Mouse (Mus musculus) kidney, postnatal 4 days (tissue): Measurements from ENCODE around the gene Kat6b.

Experiments used
- DNase-seq, 2 experiments: peaks; one replicate each; pipeline ENCODE4 v3.0.0; 2021; ENCODE audit warnings: mixed read lengths in 2 of 2

The Kat6b gene

DNA sequence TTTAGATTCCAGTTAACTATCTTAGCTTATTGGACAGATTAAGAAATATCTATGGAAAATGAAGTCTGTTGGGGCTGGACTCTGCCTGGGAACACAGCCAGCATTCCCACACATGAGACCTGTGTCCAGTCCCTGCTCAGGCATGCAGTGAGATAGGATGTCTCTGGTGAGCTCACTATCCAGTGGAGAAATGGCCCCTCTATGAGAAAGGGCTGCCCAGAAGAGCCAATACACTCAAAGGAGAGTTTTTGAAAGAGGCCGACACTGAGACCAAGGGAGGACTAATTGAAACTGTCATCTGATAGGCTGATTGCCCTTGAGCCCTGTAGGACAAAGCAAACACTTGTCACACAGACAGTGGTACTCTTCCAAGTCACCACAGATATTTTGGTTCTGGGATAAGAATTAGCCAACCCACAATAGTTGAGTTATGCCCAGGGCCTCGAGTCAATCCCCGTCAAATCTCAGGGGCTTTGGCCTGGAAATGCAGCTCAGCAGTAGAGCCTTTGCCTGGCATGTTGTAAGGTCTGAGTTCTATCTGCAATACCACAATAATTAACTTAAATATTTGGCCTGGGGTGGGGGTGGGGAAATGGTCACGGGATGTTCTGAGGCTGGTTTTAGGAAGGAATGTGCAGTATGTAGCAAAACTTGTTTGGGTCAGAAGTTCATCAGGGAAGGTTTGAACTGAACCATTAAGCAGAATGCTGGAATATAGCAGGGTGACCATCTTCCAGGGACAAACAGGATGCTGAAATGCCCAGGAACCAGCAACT lies 239.4 kb downstream of the Kat6b start:
- DNase-seq = no peak
